In the genomic region with DNA sequence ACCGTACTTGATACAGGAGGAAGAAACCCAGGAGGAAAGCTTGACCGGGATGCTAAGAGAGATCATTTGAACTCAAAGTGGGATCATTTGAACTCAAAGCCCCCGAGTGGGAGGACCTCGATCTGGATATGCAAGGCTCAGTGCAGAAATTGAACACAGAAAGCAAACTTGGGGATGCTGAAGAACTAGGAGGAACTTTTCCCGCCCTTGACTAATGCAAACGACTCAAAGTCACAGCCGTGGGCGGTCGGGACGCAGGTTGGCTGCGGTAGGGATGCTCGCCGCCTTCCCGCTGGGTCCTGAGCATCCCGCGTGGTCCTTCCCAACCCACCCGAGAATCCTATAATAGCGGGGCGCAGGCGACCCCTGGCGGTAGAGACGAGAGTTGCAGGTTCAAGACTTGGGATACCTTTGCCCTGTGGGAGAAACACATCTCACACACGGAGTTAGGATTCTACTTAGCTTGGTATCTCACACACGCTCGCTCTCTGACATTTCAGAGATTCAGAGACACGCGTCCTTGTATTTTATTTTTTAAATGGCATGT, we compare ENCODE assay signal across 9 mouse cellular contexts. TPM values are rescaled to one million over a fixed set of nuclear protein-coding genes. Genes with fewer than 3 reads are reported as not detected.
A peak's percentile ranks its signal among the peaks of the same experiment; 100 is the strongest.
DNase-seq lines count a peak whose midpoint lies in the region; ATAC-seq and TF ChIP-seq lines count a peak whose summit lies in the region.
"Had no signal": no experiment of that assay in that cellular context is flagged by ENCODE, and none has a peak within 500 bp of the region (broad histone marks: within the 10 kb centered on the region; RNA-seq: fewer than 3 reads in every experiment).

No protein-coding gene starts in this region.

- peak overlapping the region; percentile 91 for H3K4me2 ChIP-seq in embryonic facial prominence, embryonic 15.5 days (replicated peaks)
- peak overlapping the region; percentile 93 for H3K4me2 ChIP-seq in kidney, embryonic 15.5 days
- H3K4me2 ChIP-seq in limb, embryonic 14.5 days (replicated peaks; ENCODE audit: low read depth, low read length, severe bottlenecking): peak overlapping the region; percentile 91
- peak overlapping the region; percentile 93 for H3K4me2 ChIP-seq in midbrain, embryonic 16.5 days (ENCODE audit: low read length)

- TF ChIP-seq POLR2A in limb, embryonic 14.5 days (IDR thresholded peaks at IDR 0.05; ENCODE audit: borderline replicate concordance, extremely low read depth, insufficient read depth, insufficient read length): no peak

- no peaks in the 10 kb centered on the region for H3K9me3 ChIP-seq in embryonic facial prominence, embryonic 15.5 days (replicated peaks)
- H3K9me3 ChIP-seq in heart, embryonic 10.5 days: no peaks in the 10 kb centered on the region
- no peaks in the 10 kb centered on the region for H3K9me3 ChIP-seq in kidney, embryonic 15.5 days (replicated peaks)
- H3K9me3 ChIP-seq in limb, embryonic 14.5 days (ENCODE audit: control insufficient read depth, low read length): no peaks in the 10 kb centered on the region
- no peaks in the 10 kb centered on the region for H3K9me3 ChIP-seq in midbrain, embryonic 16.5 days (replicated peaks; ENCODE audit: control insufficient read depth, low read length, poor library complexity, severe bottlenecking)
- H3K9me3 ChIP-seq: G1E had no signal

- no peaks in the 10 kb centered on the region for H3K36me3 ChIP-seq in embryonic facial prominence, embryonic 15.5 days
- H3K36me3 ChIP-seq in heart, embryonic 10.5 days: peaks cover 4% of the 10 kb centered on the region; the same call in 1 of the 2 replicates
- peaks cover 2% of the 10 kb centered on the region; the same call in 1 of the 2 replicates for H3K36me3 ChIP-seq in kidney, embryonic 15.5 days
- peaks cover 3% of the 10 kb centered on the region; the same call in 1 of the 2 replicates for H3K36me3 ChIP-seq in limb, embryonic 14.5 days (ENCODE audit: control insufficient read depth, insufficient read depth, low read length)
- H3K36me3 ChIP-seq in midbrain, embryonic 16.5 days (ENCODE audit: control insufficient read depth, insufficient read depth, low read length): no peaks in the 10 kb centered on the region

- no peak for ATAC-seq in embryonic facial prominence, embryonic 15.5 days (ENCODE audit: insufficient number of reproducible peaks, low FRiP score, low TSS enrichment, low read depth)
- no peak for ATAC-seq in kidney, embryonic 15.5 days (replicated peaks; ENCODE audit: low FRiP score)
- peak; percentile 9; the same call in 1 of the 2 replicates for ATAC-seq in limb, embryonic 14.5 days (ENCODE audit: low FRiP score, low read depth)
- no peak for ATAC-seq in midbrain, embryonic 16.5 days

- H3K27me3 ChIP-seq in embryonic facial prominence, embryonic 15.5 days: peaks cover 11% of the 10 kb centered on the region; the same call in 1 of the 2 replicates
- H3K27me3 ChIP-seq in heart, embryonic 10.5 days (ENCODE audit: insufficient read depth, poor library complexity, severe bottlenecking): 0 out of 2 replicates have a peak, but pooled peaks cover 3% of the 10 kb centered on the region
- H3K27me3 ChIP-seq in kidney, embryonic 15.5 days: peaks cover 20% of the 10 kb centered on the region
- H3K27me3 ChIP-seq in limb, embryonic 14.5 days (ENCODE audit: control insufficient read depth, insufficient read depth, low read length): peaks cover 7% of the 10 kb centered on the region; the same call in 1 of the 2 replicates
- H3K27me3 ChIP-seq in midbrain, embryonic 16.5 days (ENCODE audit: control insufficient read depth, insufficient read depth, low read depth, low read length): peaks cover 9% of the 10 kb centered on the region

- H3K4me1 ChIP-seq in embryonic facial prominence, embryonic 15.5 days: peaks cover 39% of the 10 kb centered on the region
- peaks cover 60% of the 10 kb centered on the region for H3K4me1 ChIP-seq in heart, embryonic 10.5 days
- H3K4me1 ChIP-seq in kidney, embryonic 15.5 days: peaks cover 48% of the 10 kb centered on the region
- H3K4me1 ChIP-seq in limb, embryonic 14.5 days (ENCODE audit: control insufficient read depth, insufficient read depth, low read length): peaks cover 23% of the 10 kb centered on the region
- H3K4me1 ChIP-seq in midbrain, embryonic 16.5 days (ENCODE audit: control insufficient read depth, insufficient read depth, low read length): peaks cover 24% of the 10 kb centered on the region

- peak overlapping the region; percentile 39 for H3K9ac ChIP-seq in embryonic facial prominence, embryonic 15.5 days
- H3K9ac ChIP-seq in kidney, embryonic 15.5 days: peak overlapping the region; percentile 25; the same call in 1 of the 2 replicates
- peak overlapping the region; percentile 55 for H3K9ac ChIP-seq in limb, embryonic 14.5 days (ENCODE audit: low read depth, low read length, severe bottlenecking)
- peak overlapping the region; percentile 57 for H3K9ac ChIP-seq in midbrain, embryonic 16.5 days (ENCODE audit: low read depth, low read length)

- WGBS in embryonic facial prominence, embryonic 15.5 days: under 1% methylated on average over 27 of the region's 27 CpGs
- whole genome bisulfite sequencing in heart, embryonic 10.5 days: under 1% methylated on average over 27 of the region's 27 CpGs
- 1% methylated on average over 27 of the region's 27 CpGs for WGBS in kidney, embryonic 15.5 days
- WGBS in limb, embryonic 14.5 days: under 1% methylated on average over 27 of the region's 27 CpGs
- WGBS in midbrain, embryonic 16.5 days: under 1% methylated on average over 27 of the region's 27 CpGs

- no peak overlapping the region; the same call in 1 of the 2 replicates for H3K27ac ChIP-seq in embryonic facial prominence, embryonic 15.5 days (replicated peaks)
- peak overlapping the region; percentile 92 for H3K27ac ChIP-seq in heart, embryonic 10.5 days
- no peak overlapping the region for H3K27ac ChIP-seq in kidney, embryonic 15.5 days
- H3K27ac ChIP-seq in limb, embryonic 14.5 days (replicated peaks; ENCODE audit: low read depth, low read length): no peak overlapping the region
- H3K27ac ChIP-seq in midbrain, embryonic 16.5 days (ENCODE audit: low read length): no peak overlapping the region

- peak; percentile 88 for DNase-seq in ovary, postnatal 10 days (ENCODE audit: low spot score)
- DNase-seq in ovary, adult 18-20 months (ENCODE audit: low spot score): no peak
- peak; percentile 93 for DNase-seq in heart, embryonic 10.5 days (ENCODE audit: low spot score)
- peak; percentile 83 for DNase-seq in limb, embryonic 14.5 days (ENCODE audit: low spot score)
- peak; percentile 73 to 92 for DNase-seq in spleen, postnatal 4 days (ENCODE audit: low spot score in 2 of 2)

- H3K4me3 ChIP-seq in embryonic facial prominence, embryonic 15.5 days (replicated peaks): peak overlapping the region; percentile 49
- H3K4me3 ChIP-seq in heart, embryonic 10.5 days: peak overlapping the region; percentile 64
- H3K4me3 ChIP-seq in kidney, embryonic 15.5 days (replicated peaks): peak overlapping the region; percentile 48
- peak overlapping the region; percentile 46 for H3K4me3 ChIP-seq in limb, embryonic 14.5 days (replicated peaks; ENCODE audit: low read length)
- H3K4me3 ChIP-seq in midbrain, embryonic 16.5 days (ENCODE audit: low read depth, low read length): peak overlapping the region; percentile 44

RNA-seq across cellular contexts. Expression of a gene that starts 2.0 kb away (rescaled TPM):
- polyA plus RNA-seq in embryonic facial prominence, embryonic 15.5 days (2015; fragmentation: Nextera tagmentation; extraction: Ambion mirVana): 83.0 and 85.5 TPM in 2 replicates
- 74.0 and 84.2 TPM in 2 replicates for polyA plus RNA-seq in heart, embryonic 10.5 days (2016; fragmentation: Nextera tagmentation; extraction: Ambion mirVana)
- 85.7 and 87.2 TPM in 2 replicates for polyA plus RNA-seq in kidney, embryonic 15.5 days (2015; fragmentation: Nextera tagmentation; extraction: Ambion mirVana)
- polyA plus RNA-seq in limb, embryonic 14.5 days (2012; rRNA removed): 72.3 and 93.5 TPM in 2 replicates
- polyA plus RNA-seq in limb, embryonic 14.5 days (2014; fragmentation: Nextera tagmentation; extraction: Ambion mirVana): 74.3 and 86.1 TPM in 2 replicates
- polyA plus RNA-seq in midbrain, embryonic 16.5 days (2015; fragmentation: Nextera tagmentation; extraction: Ambion mirVana): 80.1 and 82.4 TPM in 2 replicates

RNA-seq across cellular contexts. Expression of a gene that starts 16.7 kb away (rescaled TPM):
- polyA plus RNA-seq in embryonic facial prominence, embryonic 15.5 days (2015; fragmentation: Nextera tagmentation; extraction: Ambion mirVana): 30.4 and 32.0 TPM in 2 replicates
- 23.2 and 27.8 TPM in 2 replicates for polyA plus RNA-seq in heart, embryonic 10.5 days (2016; fragmentation: Nextera tagmentation; extraction: Ambion mirVana)
- polyA plus RNA-seq in kidney, embryonic 15.5 days (2015; fragmentation: Nextera tagmentation; extraction: Ambion mirVana): 27.0 and 28.3 TPM in 2 replicates
- polyA plus RNA-seq in limb, embryonic 14.5 days (2012; rRNA removed): 13.7 and 19.4 TPM in 2 replicates
- 25.2 and 28.7 TPM in 2 replicates for polyA plus RNA-seq in limb, embryonic 14.5 days (2014; fragmentation: Nextera tagmentation; extraction: Ambion mirVana)
- 24.1 and 24.6 TPM in 2 replicates for polyA plus RNA-seq in midbrain, embryonic 16.5 days (2015; fragmentation: Nextera tagmentation; extraction: Ambion mirVana)

RNA-seq across cellular contexts. Expression of a gene that starts 17.0 kb away (rescaled TPM):
- polyA plus RNA-seq in embryonic facial prominence, embryonic 15.5 days (2015; fragmentation: Nextera tagmentation; extraction: Ambion mirVana): 17.2 and 22.7 TPM in 2 replicates
- 12.0 and 16.2 TPM in 2 replicates for polyA plus RNA-seq in heart, embryonic 10.5 days (2016; fragmentation: Nextera tagmentation; extraction: Ambion mirVana)
- polyA plus RNA-seq in kidney, embryonic 15.5 days (2015; fragmentation: Nextera tagmentation; extraction: Ambion mirVana): 5.5 and 5.8 TPM in 2 replicates
- polyA plus RNA-seq in limb, embryonic 14.5 days (2012; rRNA removed): 33.8 and 39.3 TPM in 2 replicates
- 15.3 and 16.8 TPM in 2 replicates for polyA plus RNA-seq in limb, embryonic 14.5 days (2014; fragmentation: Nextera tagmentation; extraction: Ambion mirVana)
- 2.0 and 2.8 TPM in 2 replicates for polyA plus RNA-seq in midbrain, embryonic 16.5 days (2015; fragmentation: Nextera tagmentation; extraction: Ambion mirVana)

RNA-seq across cellular contexts. Expression of a gene that starts 32.7 kb away (rescaled TPM):
- 0.21 and 0.69 TPM in 2 replicates for polyA plus RNA-seq in embryonic facial prominence, embryonic 15.5 days (2015; fragmentation: Nextera tagmentation; extraction: Ambion mirVana)
- 0.24 and 0.27 TPM in 2 replicates for polyA plus RNA-seq in heart, embryonic 10.5 days (2016; fragmentation: Nextera tagmentation; extraction: Ambion mirVana)
- polyA plus RNA-seq in kidney, embryonic 15.5 days (2015; fragmentation: Nextera tagmentation; extraction: Ambion mirVana): 0.09 and 0.26 TPM in 2 replicates
- polyA plus RNA-seq in limb, embryonic 14.5 days (2012; rRNA removed): 0.69 and 0.88 TPM in 2 replicates
- polyA plus RNA-seq in limb, embryonic 14.5 days (2014; fragmentation: Nextera tagmentation; extraction: Ambion mirVana): 0.14 and 0.28 TPM in 2 replicates
- 0.06 TPM in 2 replicates for polyA plus RNA-seq in midbrain, embryonic 16.5 days (2015; fragmentation: Nextera tagmentation; extraction: Ambion mirVana)

RNA-seq across cellular contexts. Expression of a gene that starts 39.3 kb away (rescaled TPM):
- 16.9 and 18.3 TPM in 2 replicates for polyA plus RNA-seq in embryonic facial prominence, embryonic 15.5 days (2015; fragmentation: Nextera tagmentation; extraction: Ambion mirVana)
- polyA plus RNA-seq in heart, embryonic 10.5 days (2016; fragmentation: Nextera tagmentation; extraction: Ambion mirVana): 19.2 and 19.3 TPM in 2 replicates
- polyA plus RNA-seq in kidney, embryonic 15.5 days (2015; fragmentation: Nextera tagmentation; extraction: Ambion mirVana): 16.0 and 19.5 TPM in 2 replicates
- polyA plus RNA-seq in limb, embryonic 14.5 days (2012; rRNA removed): 58.1 and 73.8 TPM in 2 replicates
- polyA plus RNA-seq in limb, embryonic 14.5 days (2014; fragmentation: Nextera tagmentation; extraction: Ambion mirVana): 11.3 and 12.6 TPM in 2 replicates
- polyA plus RNA-seq in midbrain, embryonic 16.5 days (2015; fragmentation: Nextera tagmentation; extraction: Ambion mirVana): 28.0 and 29.5 TPM in 2 replicates
